Comparison of ENCODE assay signal across 13 mouse cellular contexts in genomic region chr16:32513401-32513800, GRCm38 (mm10). TPM values are rescaled to one million over a fixed set of nuclear protein-coding genes. Genes with fewer than 3 reads are reported as not detected.
DNase-seq lines count a peak whose midpoint lies in the region; ATAC-seq lines count a peak whose summit lies in the region.
"Had no signal": no experiment of that assay in that cellular context is flagged by ENCODE, and none has a peak within 500 bp of the region (broad histone marks: within the 10 kb centered on the region; RNA-seq: fewer than 3 reads in every experiment).

No protein-coding gene starts in this region.

- H3K4me1 ChIP-seq in liver, embryonic 12.5 days, result peaks cover 98% of the 10 kb centered on the region
- H3K4me1 ChIP-seq in liver, embryonic 11.5 days (replicated peaks; ENCODE audit: control insufficient read depth, insufficient read depth, low read length), result peaks cover 52% of the 10 kb centered on the region
- peaks cover 26% of the 10 kb centered on the region for H3K4me1 ChIP-seq in embryonic facial prominence, embryonic 15.5 days
- peaks cover 14% of the 10 kb centered on the region; the same call in 1 of the 2 replicates for H3K4me1 ChIP-seq in stomach, embryonic 14.5 days (ENCODE audit: control insufficient read depth, insufficient read depth, low read length)
- H3K4me1 ChIP-seq in intestine, embryonic 16.5 days (ENCODE audit: control insufficient read depth, insufficient read depth, low read length), result peaks cover 41% of the 10 kb centered on the region

- H3K4me2 ChIP-seq in liver, embryonic 12.5 days, result peak overlapping the region; percentile 90
- H3K4me2 ChIP-seq in liver, embryonic 11.5 days, result no peak overlapping the region
- H3K4me2 ChIP-seq in embryonic facial prominence, embryonic 15.5 days (replicated peaks), result no peak overlapping the region
- H3K4me2 ChIP-seq in stomach, embryonic 14.5 days (replicated peaks; ENCODE audit: low read depth, low read length), result no peak overlapping the region
- no peak overlapping the region for H3K4me2 ChIP-seq in intestine, embryonic 16.5 days (ENCODE audit: low read depth, low read length)

- DNase-seq in liver, embryonic 11.5 days (ENCODE audit: low spot score), result no peak
- DNase-seq in R1 (ENCODE audit: low read depth, low spot score), result peak; percentile 76
- no peak for DNase-seq in neural tube, embryonic 10.5 days (ENCODE audit: extremely low spot score, low spot score)
- DNase-seq: adrenal gland, adult 2 months; cerebellum, adult 9-11 months; kidney, adult 8-10 months; lung, adult 2 months; thymus, postnatal 25 days had no signal

- 91% methylated on average over 6 of the region's 6 CpGs for WGBS in liver, embryonic 12.5 days (ENCODE audit: insufficient replicate concordance)
- 95% methylated on average over 6 of the region's 6 CpGs for WGBS in liver, embryonic 11.5 days
- 79% methylated on average over 6 of the region's 6 CpGs for WGBS in embryonic facial prominence, embryonic 15.5 days
- WGBS in stomach, embryonic 14.5 days, result 80% methylated on average over 6 of the region's 6 CpGs
- WGBS in intestine, embryonic 16.5 days, result 87% methylated on average over 6 of the region's 6 CpGs

- no peaks in the 10 kb centered on the region for H3K27me3 ChIP-seq in liver, embryonic 12.5 days (replicated peaks)
- H3K27me3 ChIP-seq in liver, embryonic 11.5 days (replicated peaks; ENCODE audit: control insufficient read depth, insufficient read depth, low read length), result no peaks in the 10 kb centered on the region
- H3K27me3 ChIP-seq in embryonic facial prominence, embryonic 15.5 days, result no peaks in the 10 kb centered on the region
- no peaks in the 10 kb centered on the region for H3K27me3 ChIP-seq in stomach, embryonic 14.5 days (ENCODE audit: control insufficient read depth, insufficient read depth, low read length)
- no peaks in the 10 kb centered on the region for H3K27me3 ChIP-seq in intestine, embryonic 16.5 days (replicated peaks; ENCODE audit: control insufficient read depth, insufficient read depth, low read length)

- H3K27ac ChIP-seq in liver, embryonic 12.5 days, result peak overlapping the region; percentile 100
- H3K27ac ChIP-seq in liver, embryonic 11.5 days (ENCODE audit: low read depth, low read length), result no peak overlapping the region
- H3K27ac ChIP-seq in embryonic facial prominence, embryonic 15.5 days (replicated peaks), result 0 out of 2 replicates have a peak overlapping the region, but pooled peaks have one; percentile 17
- H3K27ac ChIP-seq in stomach, embryonic 14.5 days (ENCODE audit: low read length), result peak overlapping the region; percentile 53; the same call in 1 of the 2 replicates
- H3K27ac ChIP-seq in intestine, embryonic 16.5 days (ENCODE audit: low read length), result no peak overlapping the region

- no peaks in the 10 kb centered on the region for H3K9me3 ChIP-seq in liver, embryonic 12.5 days (replicated peaks)
- H3K9me3 ChIP-seq in liver, embryonic 11.5 days (ENCODE audit: control insufficient read depth, low read length), result no peaks in the 10 kb centered on the region
- no peaks in the 10 kb centered on the region for H3K9me3 ChIP-seq in embryonic facial prominence, embryonic 15.5 days (replicated peaks)
- no peaks in the 10 kb centered on the region for H3K9me3 ChIP-seq in stomach, embryonic 14.5 days (ENCODE audit: control insufficient read depth, low read depth, low read length)
- H3K9me3 ChIP-seq in intestine, embryonic 16.5 days (ENCODE audit: control insufficient read depth, low read length), result no peaks in the 10 kb centered on the region

- H3K36me3 ChIP-seq in liver, embryonic 12.5 days, result no peaks in the 10 kb centered on the region
- no peaks in the 10 kb centered on the region for H3K36me3 ChIP-seq in liver, embryonic 11.5 days (ENCODE audit: control insufficient read depth, insufficient read depth, low read length)
- H3K36me3 ChIP-seq in embryonic facial prominence, embryonic 15.5 days, result no peaks in the 10 kb centered on the region
- no peaks in the 10 kb centered on the region for H3K36me3 ChIP-seq in stomach, embryonic 14.5 days (ENCODE audit: control insufficient read depth, insufficient read depth, low read length)
- no peaks in the 10 kb centered on the region for H3K36me3 ChIP-seq in intestine, embryonic 16.5 days (ENCODE audit: control insufficient read depth, insufficient read depth, low read length)

- no peak for ATAC-seq in liver, embryonic 12.5 days
- ATAC-seq in liver, embryonic 11.5 days (replicated peaks; ENCODE audit: low FRiP score), result no peak
- no peak for ATAC-seq in embryonic facial prominence, embryonic 15.5 days (ENCODE audit: insufficient number of reproducible peaks, low FRiP score, low TSS enrichment, low read depth)
- no peak for ATAC-seq in stomach, embryonic 14.5 days (ENCODE audit: insufficient number of reproducible peaks, insufficient read depth, low FRiP score, low read depth)
- no peak for ATAC-seq in intestine, embryonic 16.5 days

- H3K4me3 ChIP-seq in liver, embryonic 12.5 days, result no peak overlapping the region
- no peak overlapping the region for H3K4me3 ChIP-seq in liver, embryonic 11.5 days (ENCODE audit: low read depth, low read length)
- no peak overlapping the region for H3K4me3 ChIP-seq in embryonic facial prominence, embryonic 15.5 days (replicated peaks)
- no peak overlapping the region for H3K4me3 ChIP-seq in stomach, embryonic 14.5 days (ENCODE audit: low read depth, low read length)
- no peak overlapping the region for H3K4me3 ChIP-seq in intestine, embryonic 16.5 days (ENCODE audit: low read length)
- H3K4me3 ChIP-seq: left cerebral cortex, adult 2 months had no signal

- peak overlapping the region; percentile 76 for H3K9ac ChIP-seq in liver, embryonic 12.5 days
- no peak overlapping the region for H3K9ac ChIP-seq in liver, embryonic 11.5 days (ENCODE audit: low read depth, low read length)
- H3K9ac ChIP-seq in embryonic facial prominence, embryonic 15.5 days, result no peak overlapping the region
- H3K9ac ChIP-seq in stomach, embryonic 14.5 days (replicated peaks; ENCODE audit: low read depth, low read length), result no peak overlapping the region
- H3K9ac ChIP-seq in intestine, embryonic 16.5 days (ENCODE audit: low read depth, low read length), result no peak overlapping the region

RNA-seq across cellular contexts. Expression of gene Zdhhc19, which starts 17.3 kb away (rescaled TPM):
- not detected in 2 replicates for polyA plus RNA-seq in liver, embryonic 12.5 days (2016; fragmentation: Nextera tagmentation; extraction: Ambion mirVana)
- not detected in 2 replicates for polyA plus RNA-seq in liver, embryonic 11.5 days (2014; fragmentation: Nextera tagmentation; extraction: Ambion mirVana)
- polyA plus RNA-seq in embryonic facial prominence, embryonic 15.5 days (2015; fragmentation: Nextera tagmentation; extraction: Ambion mirVana), result not detected in 2 replicates
- polyA plus RNA-seq in stomach, embryonic 14.5 days (2014; fragmentation: Nextera tagmentation; extraction: Ambion mirVana), result not detected in 2 replicates
- 2.1 and 3.0 TPM in 2 replicates for polyA plus RNA-seq in intestine, embryonic 16.5 days (2015; fragmentation: Nextera tagmentation; extraction: Ambion mirVana)
- polyA plus RNA-seq: adrenal gland, adult 2 months; lung, adult 2 months had no signal

RNA-seq across cellular contexts. Expression of gene Slc51a, which starts 25.7 kb away (rescaled TPM):
- polyA plus RNA-seq in liver, embryonic 12.5 days (2016; fragmentation: Nextera tagmentation; extraction: Ambion mirVana), result 0.57 and 0.66 TPM in 2 replicates
- polyA plus RNA-seq in liver, embryonic 11.5 days (2014; fragmentation: Nextera tagmentation; extraction: Ambion mirVana), result 1.3 TPM in 2 replicates
- 0.16 TPM in 1 of 2 replicates, not detected in the other for polyA plus RNA-seq in embryonic facial prominence, embryonic 15.5 days (2015; fragmentation: Nextera tagmentation; extraction: Ambion mirVana)
- polyA plus RNA-seq in stomach, embryonic 14.5 days (2014; fragmentation: Nextera tagmentation; extraction: Ambion mirVana), result 1.9 and 2.7 TPM in 2 replicates
- 157 and 177 TPM in 2 replicates for polyA plus RNA-seq in intestine, embryonic 16.5 days (2015; fragmentation: Nextera tagmentation; extraction: Ambion mirVana)

Comparison
In these comparisons a context has a peak if more than half of its experiments do, and no peak if none do; other contexts are left out.
1. H3K27ac ChIP-seq: peak in liver, embryonic 12.5 days (single experiment), embryonic facial prominence, embryonic 15.5 days (single experiment) and stomach, embryonic 14.5 days (single experiment); none in liver, embryonic 11.5 days (single experiment) and intestine, embryonic 16.5 days (single experiment).
2. RNA of gene Slc51a, which starts 25.7 kb away (polyA plus RNA-seq): 157 to 177 TPM in intestine, embryonic 16.5 days; 1.9 to 2.7 TPM in stomach, embryonic 14.5 days, 1.3 TPM in liver, embryonic 11.5 days, 0.57 to 0.66 TPM in liver, embryonic 12.5 days and 0.16 TPM in embryonic facial prominence, embryonic 15.5 days; every median in the first group is over 10 times any median in the second.